Mouse (Mus musculus) olfactory bulb, adult 2 months (tissue): ENCODE results near the gene Asxl1.

Experiments
- CTCF ChIP-seq: fragments of 200-500 bp; IDR thresholded peaks from 2 replicates; pipeline ENCODE4 v1.5.1; 2012; ENCODE audit warnings: low read depth, mild to moderate bottlenecking, low read length, moderate library complexity; ENCODE audit not compliant: insufficient read depth
- POLR2A ChIP-seq: fragments of 200-500 bp; IDR thresholded peaks from 2 replicates; pipeline ENCODE4 v1.6.1; 2012; ENCODE audit warnings: mild to moderate bottlenecking, low read depth, low read length, moderate library complexity; ENCODE audit not compliant: insufficient read depth

GRCm38 (mm10) chr2:153399166-153399565 lies 53.5 kb downstream of the Asxl1 start:
- TF ChIP-seq CTCF (no peak), POLR2A (no peak)
